Mouse (Mus musculus) small intestine, adult 2 months (tissue): ENCODE data around the gene Gm7534.

ENCODE experiments used
- CTCF ChIP-seq: fragments of 200-500 bp; IDR thresholded peaks from 2 replicates; pipeline ENCODE4 v1.5.1; 2012; ENCODE audit warnings: low read depth, mild to moderate bottlenecking, control low read depth, inconsistent platforms, low read length, moderate library complexity, mixed read lengths; ENCODE audit not compliant: insufficient replicate concordance, insufficient read length; ENCODE audit errors: extremely low read depth
- POLR2A ChIP-seq: fragments of 200-500 bp; IDR thresholded peaks from 2 replicates; pipeline ENCODE4 v1.6.1; 2012; ENCODE audit warnings: low read depth, mild to moderate bottlenecking, control low read depth, inconsistent platforms, low read length, moderate library complexity

GRCm38 (mm10) chr4:134250116-134250929 lies 47.5 kb upstream of the Gm7534 start:
- TF ChIP-seq POLR2A (no peak), CTCF (no peak)
